Mouse (Mus musculus): ENCODE data around the gene Mxra7.
A peak's percentile ranks its signal among the peaks of the same experiment; 100 is the strongest.
"Not testable (repeated sequence)": the region's sequence is repeated elsewhere in the genome, so short reads cannot be mapped to it uniquely, and the experiment has no call there.

The Mxra7 gene

GRCm38 (mm10) chr11:116827534-116828165, at the start of gene Mxra7:
Mxra7 (minus strand) TSS chr11:116828046.
- peak; percentile 72 for DNase-seq (ENCODE audit: low read depth, low spot score)

DNA sequence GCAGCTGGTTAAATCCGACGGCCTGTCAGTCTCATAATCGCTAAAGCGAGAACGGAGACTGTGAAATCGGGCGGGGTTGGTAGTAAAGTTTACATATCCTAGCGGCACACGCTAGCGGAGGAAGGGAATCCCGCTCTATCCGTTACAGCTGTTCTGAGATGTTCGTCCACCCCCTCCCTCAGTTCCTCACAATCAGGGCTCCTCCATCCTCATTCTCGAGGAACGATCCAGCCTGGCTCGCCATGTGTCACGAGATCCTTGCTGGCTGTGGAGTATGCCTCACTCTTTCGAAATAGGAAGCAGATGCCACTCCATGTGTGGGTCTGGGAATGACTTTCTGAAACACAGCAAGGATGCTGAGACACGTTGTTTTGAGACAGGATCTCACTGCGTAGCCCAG, 46.1 kb upstream of the Mxra7 start:
- DNase-seq (ENCODE audit: low read depth, low spot score): no peak

DNA sequence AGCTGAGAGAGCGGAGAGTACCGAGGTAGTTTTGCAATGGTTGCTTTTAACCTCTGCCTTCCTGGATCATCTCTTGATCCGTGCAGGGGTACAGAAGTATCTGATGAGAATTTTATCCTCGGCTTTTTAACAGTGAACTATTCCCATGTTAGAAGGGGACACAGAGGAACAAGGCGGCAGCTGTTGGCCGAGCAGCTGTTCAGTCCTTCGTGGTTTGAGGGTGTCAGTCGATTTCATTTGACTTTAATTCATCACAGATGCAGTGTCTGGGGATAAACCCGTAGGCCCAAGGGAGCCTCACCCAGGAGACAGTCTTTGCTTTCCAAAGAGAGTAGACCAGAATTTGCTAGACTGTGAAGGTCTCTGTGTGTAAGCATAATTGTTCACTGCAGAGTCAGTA, 43.7 kb upstream of the Mxra7 start:
- DNase-seq (ENCODE audit: low read depth, low spot score): no peak

- DNase-seq (ENCODE audit: low read depth, low spot score): no peak
Measured at GRCm38 (mm10) chr11:116869641-116870040, 41.8 kb upstream of the Mxra7 start.

GRCm38 (mm10) chr11:116869223-116869622, 41.4 kb upstream of the Mxra7 start:
- no peak for DNase-seq (ENCODE audit: low read depth, low spot score)

DNA sequence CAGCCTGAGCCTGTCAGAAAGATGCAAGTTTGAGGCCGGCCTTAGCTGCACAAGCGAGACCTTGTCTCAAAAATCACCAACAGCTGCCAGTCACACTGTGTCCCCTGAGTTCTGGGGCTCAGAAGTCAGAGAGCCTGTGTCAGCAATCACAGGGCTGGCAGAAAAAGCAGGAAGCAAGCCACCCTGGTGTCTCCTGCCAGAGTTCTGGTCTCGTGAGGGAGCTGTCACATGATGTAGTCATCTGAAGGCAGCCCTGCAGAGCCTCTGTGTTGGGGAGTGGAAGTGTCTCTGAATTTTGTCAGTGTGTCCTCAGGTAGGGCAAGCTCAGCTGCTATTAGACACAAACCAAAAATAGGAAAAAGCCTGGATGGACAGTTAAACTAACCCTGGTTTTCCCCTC, 40.3 kb upstream of the Mxra7 start:
- peak; percentile 21 for DNase-seq (ENCODE audit: low read depth, low spot score)

GRCm38 (mm10) chr11:116865945-116866585, 38.2 kb upstream of the Mxra7 start:
- DNase-seq (ENCODE audit: low read depth, low spot score): no peak

DNA sequence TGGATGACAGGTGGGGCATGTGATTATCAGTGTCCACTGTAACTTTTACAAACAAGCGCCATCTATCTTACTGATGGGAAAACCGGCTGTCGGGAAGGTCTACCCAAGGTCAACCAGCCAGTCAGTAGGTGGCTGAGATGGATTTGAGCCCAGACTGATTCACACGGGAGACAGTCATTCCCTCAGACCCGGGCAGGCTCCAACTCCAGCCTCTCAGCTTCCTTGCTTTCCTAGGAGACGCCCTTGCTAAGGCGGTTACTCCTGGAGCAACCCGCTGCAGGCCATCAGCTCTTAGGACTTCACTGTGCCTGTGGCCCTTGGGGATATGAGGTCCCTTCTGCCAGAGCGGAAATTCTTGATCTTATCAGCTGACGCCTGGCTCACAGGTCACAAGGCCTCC, 36.6 kb upstream of the Mxra7 start:
- DNase-seq (ENCODE audit: low read depth, low spot score): no peak

- no peak for DNase-seq (ENCODE audit: low read depth, low spot score)
Measured at GRCm38 (mm10) chr11:116857183-116857850, 29.5 kb upstream of the Mxra7 start.

DNA sequence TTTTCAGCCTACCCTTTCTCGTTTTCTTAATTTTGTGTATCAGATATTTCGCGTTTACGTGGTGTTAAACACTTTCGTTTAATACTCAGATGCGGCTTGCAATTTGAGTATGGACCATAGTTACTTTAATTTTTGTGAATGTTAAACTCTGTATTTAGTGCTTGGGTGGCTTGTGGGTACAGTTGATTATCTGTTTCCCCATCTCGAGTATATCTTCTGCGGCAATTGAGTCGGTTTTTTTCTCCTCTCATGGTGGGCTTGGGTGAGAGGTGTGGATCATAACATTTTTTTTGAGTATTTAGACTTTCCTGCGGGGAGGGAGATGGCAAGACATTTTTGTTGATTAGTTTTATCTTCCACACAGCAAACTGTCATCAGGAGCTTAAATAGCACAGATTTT, 26.4 kb upstream of the Mxra7 start:
- no peak for DNase-seq (ENCODE audit: low read depth, low spot score)

GRCm38 (mm10) chr11:116853512-116853928, 25.7 kb upstream of the Mxra7 start:
- peak; percentile 96 for DNase-seq (ENCODE audit: low read depth, low spot score)

DNA sequence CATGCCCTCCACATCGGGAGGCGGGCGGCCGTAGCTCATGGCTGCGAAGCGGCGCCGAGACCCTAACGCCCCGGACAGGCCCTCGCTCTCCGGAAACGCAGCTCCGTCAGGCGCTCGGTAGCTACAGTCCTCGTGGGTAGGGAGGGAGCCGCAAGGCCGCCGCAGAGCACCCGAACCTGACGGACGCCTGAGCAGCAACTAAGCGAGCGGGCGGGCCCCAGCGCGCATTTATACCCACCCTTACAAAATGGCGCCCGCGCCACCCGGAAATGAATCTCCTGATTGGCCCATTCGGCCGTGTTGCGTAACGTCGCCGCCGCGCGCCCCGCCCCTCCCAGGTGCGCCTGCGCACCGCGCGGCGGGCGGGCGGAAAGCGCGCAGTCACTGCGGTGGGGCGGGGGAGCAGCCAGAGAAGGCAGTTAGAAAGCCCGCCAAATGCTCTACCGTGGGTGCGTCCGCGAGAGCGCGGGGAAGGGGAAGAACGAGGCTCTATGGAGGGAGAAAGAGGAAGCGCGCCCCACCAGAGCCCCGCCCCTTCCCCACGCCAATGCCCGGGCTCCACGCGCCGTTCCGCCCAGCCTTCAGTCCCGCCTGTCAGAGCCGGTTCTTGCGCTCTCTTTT, 25.2 kb upstream of the Mxra7 start, which contains the start of gene Srsf2:
Gene Srsf2, minus strand, starts transcription at position 204 of the 621 bp plus-strand sequence.
- peak; percentile 91 for DNase-seq (ENCODE audit: low read depth, low spot score)

- DNase-seq (ENCODE audit: low read depth, low spot score): peak; percentile 55
Measured at GRCm38 (mm10) chr11:116852291-116852890, 24.5 kb upstream of the Mxra7 start, which contains the start of gene Mfsd11. Mfsd11 (plus strand) TSS chr11:116852440.

DNA sequence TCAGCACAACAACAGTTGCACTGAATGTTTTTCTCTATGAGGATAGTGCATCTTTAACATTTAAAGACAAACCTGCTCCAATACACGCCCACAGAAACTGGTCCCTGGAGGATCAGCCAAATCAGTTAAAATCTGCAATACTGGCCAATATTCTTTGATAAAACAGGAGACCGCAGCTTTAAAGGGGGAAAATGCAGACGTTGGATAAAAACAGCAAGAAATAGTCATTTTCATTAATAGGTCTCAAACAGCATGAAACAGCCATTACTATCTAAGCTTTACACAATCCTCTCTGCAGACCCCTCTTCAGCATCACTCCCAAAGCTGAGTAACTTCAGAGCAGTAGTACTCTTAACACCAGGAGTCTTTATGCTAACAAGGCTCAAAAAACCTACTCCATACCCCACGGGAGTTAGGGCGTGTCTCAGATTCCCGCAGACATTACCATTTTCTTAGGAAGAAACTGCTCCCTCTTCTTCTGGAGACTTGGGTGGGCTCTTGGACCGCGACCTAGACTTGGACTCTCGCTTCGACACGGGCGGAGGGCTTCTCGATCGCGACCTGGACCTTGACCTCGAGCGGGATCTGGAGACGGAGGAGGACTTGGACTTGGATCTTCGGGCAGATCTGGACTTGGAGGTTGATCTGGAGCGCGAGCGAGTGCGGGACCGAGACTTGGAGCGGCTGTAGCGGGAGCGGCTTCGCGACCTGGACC, 23.9 kb upstream of the Mxra7 start:
- DNase-seq (ENCODE audit: low read depth, low spot score): peak; percentile 45

DNA sequence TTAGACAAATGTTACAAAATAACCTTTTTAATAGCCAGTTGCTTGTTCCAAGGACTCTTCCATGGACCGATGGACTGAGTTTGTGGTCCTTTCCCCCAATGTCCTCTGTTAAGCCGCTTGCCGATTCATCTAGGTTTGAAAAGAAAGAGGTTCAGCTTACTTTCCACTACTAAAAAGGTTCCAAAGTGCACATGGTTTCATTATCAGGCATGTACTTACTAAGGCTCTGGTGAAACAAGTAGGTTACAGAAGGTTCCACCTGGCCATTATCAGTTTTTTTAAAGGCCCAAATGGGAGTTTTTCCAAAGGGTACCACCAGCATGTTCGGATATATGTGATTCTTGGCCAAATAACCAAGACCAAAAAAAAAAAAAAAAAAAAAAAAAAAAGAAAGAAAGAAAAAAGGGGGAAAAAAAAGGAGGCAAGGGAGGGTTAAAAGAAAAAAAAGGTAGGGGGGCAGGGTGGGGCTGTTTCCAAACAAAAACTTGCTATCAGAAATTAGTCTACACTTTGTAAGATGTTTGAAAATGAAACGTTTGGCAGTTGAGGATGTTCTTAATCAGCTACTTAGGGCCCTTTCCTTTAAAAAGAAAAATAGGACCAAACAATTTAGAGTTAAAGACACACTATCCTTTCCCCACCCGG, 23.1 kb upstream of the Mxra7 start:
- DNase-seq (ENCODE audit: low read depth, low spot score): no peak

- no peak for DNase-seq (ENCODE audit: low read depth, low spot score)
Measured at GRCm38 (mm10) chr11:116850085-116850484, 22.2 kb upstream of the Mxra7 start.

GRCm38 (mm10) chr11:116849587-116849986, 21.7 kb upstream of the Mxra7 start:
- no peak for DNase-seq (ENCODE audit: low read depth, low spot score)

DNA sequence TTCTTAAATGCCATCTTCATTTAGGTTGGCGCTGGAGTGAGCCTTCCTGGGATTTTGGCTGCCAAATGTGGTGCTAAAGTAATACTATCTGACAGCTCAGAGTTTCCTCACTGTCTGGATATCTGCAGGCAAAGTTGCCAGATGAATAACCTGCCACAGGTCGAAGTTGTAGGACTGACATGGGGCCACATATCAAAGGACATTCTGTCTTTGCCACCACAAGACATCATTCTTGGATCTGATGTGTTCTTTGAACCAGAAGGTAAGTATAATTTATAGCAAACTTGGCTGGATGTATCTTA, 21.0 kb upstream of the Mxra7 start:
- DNase-seq (ENCODE audit: low read depth, low spot score): not testable (repeated sequence)

DNA sequence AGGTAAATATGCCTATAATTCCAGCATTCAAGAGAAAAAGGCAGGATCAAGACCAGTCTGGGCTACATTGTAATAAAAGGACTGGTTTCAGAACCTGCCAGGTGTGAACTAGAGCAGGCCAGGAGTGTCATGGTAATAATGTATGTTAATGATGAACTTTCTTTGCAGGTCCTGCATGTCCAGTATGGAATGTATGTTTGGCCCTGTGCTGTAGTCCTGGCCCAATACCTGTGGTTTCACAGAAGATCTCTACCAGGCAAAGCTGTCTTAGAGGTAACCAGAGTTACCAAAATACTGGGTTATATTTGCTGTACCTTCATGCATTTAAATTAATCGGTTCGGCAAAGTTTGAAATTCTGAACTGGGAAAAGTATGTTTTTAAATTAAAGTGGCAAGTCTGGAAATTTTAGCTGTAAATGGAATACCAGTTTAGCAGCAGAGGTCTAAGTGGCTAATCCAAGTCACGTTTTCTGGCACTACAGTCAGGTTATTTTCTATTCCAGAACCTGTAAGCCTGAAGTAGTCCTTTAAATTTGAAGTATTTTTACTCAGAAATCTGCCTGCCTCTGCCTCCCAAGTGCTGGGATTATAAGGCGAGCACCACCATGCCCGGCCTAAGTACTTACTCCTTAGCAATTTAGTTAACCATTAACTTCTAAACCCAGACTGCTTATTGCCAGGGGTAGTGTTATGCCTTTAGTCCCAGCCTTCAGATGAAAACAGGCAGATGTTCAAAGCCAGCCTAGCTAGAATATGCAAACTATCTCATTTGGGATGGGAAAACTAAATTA, 20.4 kb upstream of the Mxra7 start:
- no peak for DNase-seq (ENCODE audit: low read depth, low spot score)

All from 3T3-L1 (cell line).